Comparison of ENCODE assay signal across 17 mouse cellular contexts in genomic region chr3:68675216-68675835, GRCm38 (mm10). TPM values are rescaled to one million over a fixed set of nuclear protein-coding genes. Genes with fewer than 3 reads are reported as not detected.
DNase-seq lines count a peak whose midpoint lies in the region; TF ChIP-seq lines count a peak whose summit lies in the region.
"Had no signal": no experiment of that assay in that cellular context is flagged by ENCODE, and none has a peak within 500 bp of the region (broad histone marks: within the 10 kb centered on the region; RNA-seq: fewer than 3 reads in every experiment).

No protein-coding gene starts in this region.

- no peak overlapping the region for H3K4me3 ChIP-seq in gastrocnemius, adult 2 months
- H3K4me3 ChIP-seq: embryonic facial prominence, embryonic 12.5 days; limb, embryonic 15.5 days; neural tube, embryonic 13.5 days had no signal

- TF ChIP-seq CTCF in gastrocnemius, adult 2 months (IDR thresholded peaks at IDR 0.05) = no peak

- no peak for DNase-seq in gastrocnemius, adult 2 months
- DNase-seq in gastrocnemius, postnatal 14 days = no peak
- peak; percentile 47 for DNase-seq in left cerebral cortex, adult 11 months (ENCODE audit: low spot score)
- no peak for DNase-seq in left cerebral cortex, postnatal 4 days
- DNase-seq in right cerebral cortex, adult 18-20 months = peak; percentile 63
- DNase-seq in right cerebral cortex, postnatal 4 days = no peak
- peak; percentile 57 for DNase-seq in retina, embryonic 14.5 days (ENCODE audit: low spot score)
- DNase-seq in heart, adult 8-10 months (ENCODE audit: low spot score) = no peak
- DNase-seq: cerebellum, adult 11-12 months; cerebellum, postnatal 36 days; gastrocnemius, postnatal 25 days; kidney, adult 2 months; thymus, adult 18-20 months had no signal

- intact Hi-C loops in gastrocnemius, adult 2 months (cut with DNase I) = no loop called here
- intact Hi-C loops in gastrocnemius, postnatal 14 days (cut with DNase I; ENCODE audit: low total_unique reads) = no loop called here
- intact Hi-C loops in left cerebral cortex, postnatal 4 days (cut with DNase I) = no loop called here

- H3K27ac ChIP-seq in gastrocnemius, adult 2 months = peak overlapping the region; percentile 80
- H3K27ac ChIP-seq: embryonic facial prominence, embryonic 12.5 days; hindbrain, postnatal 0 days; limb, embryonic 15.5 days; neural tube, embryonic 13.5 days had no signal

RNA-seq across cellular contexts. Expression of gene Il12a, which starts 15.1 kb away (rescaled TPM):
- total RNA-seq in gastrocnemius, adult 2 months (2021) = 1 to 10 TPM; 4.1 to 4.8 TPM
- 1 to 10 TPM; 3.4 to 4.1 TPM for total RNA-seq in gastrocnemius, postnatal 14 days (2021)
- not detected for total RNA-seq in left cerebral cortex, postnatal 4 days (2021)
- total RNA-seq in heart, adult 8-10 months (2022) = under 1 TPM in 3 of 4 experiments, not detected in 1; 0.22 to 0.78 (median 0.22) TPM
- total RNA-seq: hindbrain, postnatal 0 days had no signal

Comparison
In these comparisons a context has a peak if more than half of its experiments do, and no peak if none do; other contexts are left out.
1. DNase-seq: peak in left cerebral cortex, adult 11 months (single experiment), right cerebral cortex, adult 18-20 months (single experiment) and retina, embryonic 14.5 days (single experiment); none in gastrocnemius, adult 2 months (single experiment), gastrocnemius, postnatal 14 days (single experiment), left cerebral cortex, postnatal 4 days (single experiment), right cerebral cortex, postnatal 4 days (single experiment) and heart, adult 8-10 months (single experiment).